Mouse (Mus musculus) erythroblast, embryonic 14.5 days (primary cell): ENCODE measurements around the gene Gm8126. TPM values are rescaled to one million over a fixed set of nuclear protein-coding genes. Genes with fewer than 3 reads are reported as not detected.
"Not testable (repeated sequence)": the region's sequence is repeated elsewhere in the genome, so short reads cannot be mapped to it uniquely, and the experiment has no call there.

Experiments used
- H3K27me3 ChIP-seq: 2 replicates; pipeline ENCODE4 v1.6.1; 2012; ENCODE audit warnings: inconsistent platforms; ENCODE audit not compliant: control insufficient read depth
- H3K36me3 ChIP-seq: 2 replicates; pipeline ENCODE4 v1.6.1; 2012; ENCODE audit warnings: mild to moderate bottlenecking, inconsistent platforms; ENCODE audit not compliant: control insufficient read depth
- H3K4me1 ChIP-seq: 2 replicates; pipeline ENCODE4 v1.6.1; 2012; ENCODE audit warnings: inconsistent platforms; ENCODE audit not compliant: control insufficient read depth
- H3K4me3 ChIP-seq: replicated peaks from 2 replicates; pipeline ENCODE3; 2012; ENCODE audit warnings: moderate library complexity, mild to moderate bottlenecking, inconsistent platforms
- H3K9me3 ChIP-seq: 2 replicates; pipeline ENCODE4 v1.6.1; 2012; ENCODE audit warnings: low read length, inconsistent platforms, mixed read lengths; ENCODE audit not compliant: control insufficient read depth
- polyA plus RNA-seq: library from polyadenylated mRNA; stranded (reverse); fragments of >175 nt; gene quantifications from 2 replicates; pipeline ENCODE4 v1.2.3, GENCODE M21; 2012

Gene Gm8126
- polyA plus RNA-seq, 1 experiment: 0.03 TPM

DNA sequence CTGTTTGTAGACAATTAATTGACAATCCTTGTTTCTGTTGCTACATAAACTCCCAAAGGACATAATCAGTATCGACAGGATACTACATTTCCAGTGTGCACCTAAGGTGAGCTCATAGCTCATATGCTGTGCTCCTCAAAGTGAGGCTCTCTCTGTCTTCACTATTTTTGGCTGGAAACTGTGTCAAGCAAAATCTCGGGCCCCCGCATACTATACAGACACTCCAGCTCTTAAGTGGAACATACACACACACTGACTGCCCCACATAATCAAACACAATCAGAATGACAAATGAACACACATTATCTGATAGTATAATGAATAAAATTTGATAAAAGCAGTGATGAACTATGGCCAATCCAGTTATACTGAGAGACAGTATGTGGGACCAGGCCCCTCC, 20.2 kb downstream of the Gm8126 start:
- not testable (repeated sequence) for H3K27me3 ChIP-seq, H3K36me3 ChIP-seq, H3K9me3 ChIP-seq, H3K4me1 ChIP-seq, H3K4me3 ChIP-seq

DNA sequence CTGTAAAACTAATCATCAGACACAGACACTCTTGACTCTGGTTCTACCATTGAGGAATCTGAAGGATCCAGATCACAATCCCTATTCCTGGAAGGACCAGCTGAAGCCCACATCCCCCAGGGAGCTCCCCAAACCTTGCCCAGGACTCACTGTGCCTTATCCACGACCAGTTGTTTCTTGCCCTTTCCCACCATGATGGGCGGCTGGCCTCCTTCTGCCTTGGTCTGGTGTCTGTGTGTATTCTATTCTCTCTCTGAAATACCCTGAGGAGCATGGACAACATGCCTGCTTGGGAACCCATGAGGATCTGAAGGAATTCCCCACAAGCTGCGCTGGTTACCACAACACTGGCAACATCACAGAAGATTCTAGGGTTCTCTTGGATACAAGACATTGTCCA, 35.1 kb downstream of the Gm8126 start, which contains the start of gene Gm8127:
Gene Gm8127, minus strand, starts transcription at position 330 of the 400 bp plus-strand sequence.
- not testable (repeated sequence) for H3K4me3 ChIP-seq

More for the DNA sequence above, 35.1 kb downstream of the Gm8126 start, which contains the start of gene Gm8127:
- H3K36me3 ChIP-seq, H3K9me3 ChIP-seq, H3K27me3 ChIP-seq, H3K4me1 ChIP-seq: not testable (repeated sequence)

Other genes with a start within 250 kb of the Gm8126 start
- gene Gm10376, start 243.0 kb upstream of the Gm8126 start, polyA plus RNA-seq: not detected in 2 replicates
- gene Gm8094, start 182.0 kb upstream of the Gm8126 start, polyA plus RNA-seq: not detected in 2 replicates
- gene Gm8104, start 158.0 kb upstream of the Gm8126 start, polyA plus RNA-seq: not detected in 2 replicates
- gene Gm7233, start 78.8 kb upstream of the Gm8126 start, polyA plus RNA-seq: not detected in 2 replicates
- gene Gm8122, start 23.3 kb upstream of the Gm8126 start, polyA plus RNA-seq: not detected in 2 replicates
- gene Gm9732, start 16.4 kb downstream of the Gm8126 start, polyA plus RNA-seq: not detected in 2 replicates
- not detected in 2 replicates for gene Gm8127, start 35.2 kb downstream of the Gm8126 start, polyA plus RNA-seq
- gene 1700001F09Rik, start 89.2 kb downstream of the Gm8126 start, polyA plus RNA-seq: not detected in 2 replicates
- 0.03 TPM in 2 replicates for gene Gm8138, start 157.7 kb downstream of the Gm8126 start, polyA plus RNA-seq